Mouse (Mus musculus) retina, embryonic 14.5 days (tissue): ENCODE results near the gene Olfr790.
A peak's percentile ranks its signal among the peaks of the same experiment; 100 is the strongest.

Experiments
- DNase-seq: peaks from one replicate; pipeline ENCODE4 v3.0.0-alpha.2; 2015; ENCODE audit warnings: low spot score

The Olfr790 gene

DNA sequence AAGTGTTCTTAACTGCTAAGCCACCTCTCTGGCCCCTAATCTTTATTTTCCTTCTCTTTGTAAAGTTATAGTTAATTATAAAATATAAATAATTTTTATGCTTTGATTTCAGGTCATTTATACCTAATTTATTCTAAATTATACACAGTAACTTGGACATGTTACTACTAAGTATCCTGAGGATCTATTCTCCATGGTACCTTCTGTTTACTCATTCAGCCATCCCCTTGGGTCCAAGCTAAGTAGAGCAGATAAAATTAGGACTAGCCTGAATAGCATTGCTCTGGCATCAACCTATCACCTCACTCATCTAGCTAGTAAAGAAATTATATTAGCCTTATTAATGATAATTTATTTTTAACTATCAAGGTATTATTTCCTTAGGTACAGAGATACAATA, at the start of gene Olfr790:
Gene Olfr790 (plus strand): TSS at position 301 of the 400 bp plus-strand sequence.
- no peak for DNase-seq

DNA sequence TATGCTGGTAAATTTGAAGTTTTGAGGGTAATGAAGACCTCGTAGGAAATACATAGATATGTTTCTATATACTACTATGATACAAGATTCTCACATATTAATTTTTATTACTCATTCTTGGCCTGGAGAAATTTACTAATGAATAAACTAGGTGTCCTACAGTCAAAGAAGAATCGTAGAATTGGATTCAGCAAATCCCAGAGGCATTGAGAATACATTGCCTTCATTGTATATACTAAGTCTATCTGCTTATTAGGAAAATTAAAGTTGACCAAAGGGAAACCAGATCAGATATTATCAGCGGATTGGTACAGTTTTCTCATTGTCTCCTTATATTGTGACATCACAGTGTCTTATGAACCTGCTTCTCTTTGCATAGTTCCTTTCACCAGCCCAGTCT, 36.7 kb upstream of the Olfr790 start, which contains the start of gene Olfr787:
Gene Olfr787 (plus strand): TSS at position 301 of the 400 bp plus-strand sequence.
- no peak for DNase-seq

DNA sequence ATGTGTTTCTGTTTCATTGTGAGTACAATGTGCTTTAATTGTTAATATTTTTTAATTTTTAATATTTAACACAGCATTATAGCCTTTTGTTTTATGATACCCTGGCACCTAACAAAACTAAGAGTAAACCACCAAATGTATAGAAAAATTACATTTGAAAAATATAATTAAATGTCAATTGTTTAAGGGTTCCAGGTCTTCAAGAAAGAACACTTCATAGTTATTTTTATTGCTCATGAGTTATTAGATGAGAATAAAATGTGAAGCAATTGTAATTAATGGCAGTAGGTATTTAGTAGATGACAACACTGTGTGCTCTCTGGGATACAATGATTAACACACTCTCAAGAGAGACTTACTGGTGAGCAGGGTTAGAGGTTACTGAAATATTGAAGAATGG, 27.6 kb upstream of the Olfr790 start, which contains the start of gene Olfr788:
Gene Olfr788 (plus strand): TSS at position 301 of the 400 bp plus-strand sequence.
- DNase-seq, result no peak

DNA sequence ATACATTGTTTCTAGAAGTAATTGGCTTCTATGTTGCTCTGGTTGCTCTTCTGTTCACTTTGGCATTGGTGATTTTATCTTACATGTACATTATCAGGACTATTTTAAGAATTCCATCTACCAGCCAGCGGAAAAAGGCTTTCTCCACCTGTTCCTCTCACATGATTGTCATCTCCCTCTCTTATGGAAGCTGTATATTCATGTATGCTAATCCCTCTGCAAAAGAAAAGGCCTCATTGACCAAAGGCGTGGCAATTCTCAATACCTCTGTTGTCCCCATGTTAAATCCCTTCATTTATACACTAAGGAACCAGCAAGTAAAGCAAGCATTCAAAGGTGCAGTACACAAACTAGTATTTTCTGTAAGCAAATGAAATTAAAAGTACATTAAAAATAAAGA, 25.0 kb upstream of the Olfr790 start:
- no peak for DNase-seq

DNA sequence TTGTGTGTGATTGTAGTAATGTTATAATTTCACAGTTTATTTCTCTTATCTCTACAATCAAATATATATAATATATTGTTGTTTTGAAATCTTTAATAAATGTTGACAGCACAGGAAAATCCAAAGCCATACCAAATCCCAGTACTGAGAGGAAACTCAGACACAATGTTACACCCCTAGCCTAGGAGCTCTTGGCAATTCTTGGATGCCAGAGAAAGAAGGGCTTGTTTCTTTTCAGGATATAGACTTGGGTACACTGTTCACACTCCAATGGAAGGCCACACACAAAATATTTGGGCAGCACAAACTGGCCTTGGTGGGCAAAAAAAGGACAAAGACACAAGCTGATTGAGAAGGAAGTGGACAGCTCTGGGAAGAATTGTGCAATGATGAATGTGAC, 24.6 kb upstream of the Olfr790 start:
- no peak for DNase-seq

DNA sequence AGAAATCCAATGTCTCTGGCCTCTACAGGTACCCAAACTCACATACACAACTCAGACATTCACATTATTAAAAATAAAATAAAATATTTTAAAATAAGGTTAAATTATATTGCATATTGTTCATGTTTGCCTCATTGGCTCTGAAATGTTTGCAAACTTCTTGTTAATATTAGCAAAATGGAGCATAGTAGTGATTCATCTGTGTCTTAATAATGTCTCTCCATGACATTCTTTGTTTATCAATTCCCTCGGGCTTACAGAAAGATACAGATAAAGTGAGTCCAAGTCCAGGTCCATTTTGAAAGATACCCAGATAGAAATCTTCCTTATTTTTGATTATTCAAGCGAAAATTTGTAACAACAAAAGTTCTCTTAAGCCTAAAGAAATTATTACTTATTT, 13.8 kb upstream of the Olfr790 start, which contains the start of gene Olfr789:
Gene Olfr789 (plus strand): TSS at position 301 of the 400 bp plus-strand sequence.
- DNase-seq, result no peak

DNA sequence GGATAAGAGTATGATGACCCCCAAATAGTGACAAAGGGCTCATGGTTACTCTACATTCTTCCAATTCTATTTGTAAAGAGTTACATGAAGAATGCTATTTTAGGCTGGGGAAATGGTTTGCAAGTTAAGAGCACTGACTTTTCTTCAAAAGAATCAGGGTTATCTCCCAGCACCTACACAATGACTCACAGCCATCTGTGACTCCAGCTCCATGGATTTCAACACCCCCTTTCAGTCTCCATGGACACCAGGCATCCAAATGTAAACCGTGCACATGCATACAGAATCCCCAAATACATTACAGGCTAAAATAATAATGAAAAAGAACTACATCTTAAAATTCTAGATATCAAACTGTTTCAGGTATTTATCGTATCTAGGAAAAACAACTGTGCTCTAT, 8.2 kb upstream of the Olfr790 start:
- DNase-seq, result no peak

DNA sequence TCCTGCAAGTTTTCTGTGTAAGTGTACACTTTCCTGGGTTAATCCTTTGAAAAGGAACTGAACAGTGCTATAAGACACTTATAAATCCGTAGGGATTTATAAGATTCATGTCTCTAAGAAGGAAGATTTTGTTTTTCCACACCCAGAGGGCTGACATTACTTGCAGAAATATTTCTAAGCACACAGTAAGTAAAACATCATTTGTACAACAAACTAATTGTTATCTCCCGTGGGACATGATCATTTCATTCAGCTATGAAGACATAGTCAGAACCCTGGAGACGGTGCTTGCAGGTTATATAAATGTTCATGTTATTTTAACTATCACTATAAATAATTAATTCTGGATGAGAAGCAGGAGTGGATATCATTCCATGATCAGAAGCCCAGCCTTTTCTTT, 23.2 kb downstream of the Olfr790 start, which contains the start of gene Olfr791:
Gene Olfr791 (plus strand): TSS at position 301 of the 400 bp plus-strand sequence.
- no peak for DNase-seq

DNA sequence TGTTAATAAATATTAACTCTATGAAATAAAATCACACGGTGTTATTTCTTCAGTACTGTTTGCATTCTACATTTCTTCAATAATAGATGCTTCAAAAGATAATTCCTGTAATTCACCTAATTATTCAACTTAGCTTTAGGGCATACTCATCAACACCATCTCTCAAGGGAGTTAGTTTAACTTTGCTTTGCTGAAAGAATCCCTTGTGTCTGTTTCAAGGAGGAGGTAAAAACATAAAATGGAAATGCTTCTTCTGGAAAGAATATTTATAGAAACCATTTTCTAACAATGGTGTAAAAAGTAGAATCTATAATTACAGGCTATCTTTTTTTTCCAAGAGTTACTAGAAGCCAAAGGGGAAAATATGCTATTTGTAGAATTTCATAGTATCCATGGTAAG, 40.6 kb downstream of the Olfr790 start, which contains the start of gene Olfr792:
Gene Olfr792 (plus strand): TSS at position 301 of the 400 bp plus-strand sequence.
- no peak for DNase-seq

DNA sequence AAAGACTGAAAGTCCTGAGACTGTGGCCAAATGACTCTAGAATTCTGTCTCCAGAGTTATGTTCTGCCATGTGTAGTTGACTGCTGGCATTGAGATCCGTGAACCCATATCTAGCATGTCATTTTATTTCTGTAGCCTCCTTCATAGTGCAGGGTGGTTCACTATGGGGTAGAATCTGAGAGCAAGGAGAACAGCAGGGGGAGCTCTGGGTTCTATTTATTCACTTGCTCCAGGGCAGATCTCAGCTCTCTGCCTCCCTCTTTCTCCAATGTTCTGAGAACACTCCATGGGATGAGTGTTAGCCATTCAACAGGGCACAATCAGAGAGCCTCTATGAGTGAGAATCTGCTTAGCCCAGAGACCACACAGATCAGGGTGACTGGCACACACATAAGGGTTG, 51.1 kb downstream of the Olfr790 start:
- DNase-seq, result peak; percentile 67
